Mouse (Mus musculus) left cerebral cortex, adult 18-20 months (tissue): Measurements from ENCODE around the gene Exoc1. TPM values are rescaled to one million over a fixed set of nuclear protein-coding genes. Genes with fewer than 3 reads are reported as not detected.

Experiments used
- DNase-seq, 2 experiments: peaks; one replicate each; pipeline ENCODE4 v3.0.0; 2021 to 2022; ENCODE audit warnings: low spot score in 2 of 2, mixed read lengths in 1 of 2
- total RNA-seq, 2 experiments: library from RNA; stranded (reverse); gene quantifications; 2 replicates each; pipeline ENCODE4 v1.2.3; 2021

Exoc1 gene
- total RNA-seq, 2 experiments from 2014 or later: 54.2 to 60.8 TPM

- DNase-seq: no peak
Observed at GRCm38 (mm10) chr5:76591885-76592284, 62.8 kb downstream of the Exoc1 start.

DNA sequence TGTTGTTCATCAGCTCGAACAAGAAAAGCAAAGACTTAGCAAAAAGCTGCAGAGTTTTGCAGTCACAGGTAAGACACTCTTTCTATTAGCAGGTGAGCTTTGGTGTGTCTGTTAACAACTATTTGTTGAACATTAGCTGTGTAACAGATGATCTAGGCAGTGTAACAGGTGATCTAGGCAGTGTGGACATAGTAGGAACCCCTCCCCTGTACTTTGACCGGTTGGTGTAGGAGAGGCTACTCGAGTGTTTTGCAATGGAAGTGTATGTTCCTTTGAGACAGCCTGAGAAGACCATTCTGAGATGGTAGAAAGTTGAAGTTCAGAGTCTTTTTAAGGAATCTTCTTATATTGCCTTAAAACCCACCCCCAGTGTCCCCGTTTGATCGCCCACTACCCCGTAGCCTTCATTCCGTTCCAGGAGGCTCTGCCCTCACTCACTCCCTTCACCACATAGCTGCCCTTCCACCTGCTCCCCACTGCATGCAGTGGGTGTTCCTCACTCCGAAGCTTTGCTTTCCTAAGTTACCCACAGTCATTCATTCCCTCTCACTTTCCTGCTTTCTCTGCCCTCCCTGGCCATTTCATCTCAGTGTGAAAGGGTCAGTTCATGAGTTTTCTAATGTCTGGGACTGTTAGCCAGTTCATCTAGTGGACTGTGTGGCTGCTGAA is 80.7 kb downstream of the Exoc1 start:
- no peak for DNase-seq

DNA sequence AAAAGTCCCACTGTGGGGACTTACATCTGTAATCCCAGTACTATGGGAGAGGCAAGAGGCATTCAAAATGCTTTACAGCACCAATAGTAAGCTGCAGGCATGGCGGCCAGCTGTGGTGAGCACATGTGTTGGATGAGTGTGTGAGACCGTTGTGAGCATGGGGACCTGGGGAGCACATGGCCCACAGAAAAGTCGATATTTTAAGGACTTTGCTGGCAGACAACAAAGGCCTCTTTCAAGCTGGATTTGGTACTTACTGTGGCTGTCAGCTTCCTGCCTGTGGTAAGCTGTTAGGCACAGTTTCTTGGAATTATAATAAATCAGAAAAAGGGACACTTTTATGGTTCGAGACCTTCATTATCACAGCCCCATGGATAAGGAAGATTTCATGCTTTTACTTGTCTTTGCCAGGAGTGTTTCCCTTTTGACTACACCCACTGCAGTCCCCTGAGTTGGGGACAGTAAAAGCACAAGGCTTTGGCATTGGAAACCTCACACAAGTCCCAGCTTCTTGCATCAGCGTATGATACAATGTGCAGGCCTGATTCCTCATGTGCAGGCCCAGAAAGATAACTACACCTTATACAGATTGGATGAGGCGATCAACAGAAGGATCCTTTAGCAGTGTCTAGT is 83.9 kb downstream of the Exoc1 start:
- no peak for DNase-seq

- DNase-seq: no peak
Observed at GRCm38 (mm10) chr5:76615276-76615675, 86.2 kb downstream of the Exoc1 start.

DNA sequence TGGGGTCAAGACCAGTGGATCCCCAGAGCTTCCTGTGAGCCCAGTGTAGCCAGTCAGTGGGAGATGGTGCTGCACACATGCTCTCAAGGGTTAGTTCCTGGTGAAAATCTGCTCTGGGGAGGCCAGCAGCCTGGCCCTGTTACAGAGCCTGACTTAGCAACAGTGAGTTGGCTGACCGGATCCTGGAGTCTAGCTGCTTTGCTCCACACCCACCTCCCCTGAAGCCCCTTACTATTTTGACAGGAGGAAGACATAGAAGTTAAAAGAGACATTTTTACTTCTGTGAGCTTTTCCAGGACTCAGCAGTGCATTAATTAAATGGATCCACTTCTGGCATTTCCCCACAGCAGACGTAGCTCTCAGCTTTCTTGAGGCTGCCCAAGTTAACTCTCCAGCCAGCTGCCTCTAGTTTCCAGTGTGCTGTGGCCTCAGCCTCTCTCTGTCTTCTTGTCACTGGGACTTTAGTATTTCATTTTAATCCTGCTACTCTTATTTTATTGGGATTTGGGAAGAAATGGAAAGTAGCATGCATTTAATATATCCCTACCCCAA is 87.2 kb downstream of the Exoc1 start:
- no peak for DNase-seq

- no peak for DNase-seq
Observed at GRCm38 (mm10) chr5:76618750-76619149, 89.6 kb downstream of the Exoc1 start.

Other genes starting within 250 kb of the Exoc1 start
- gene Clock, start 224.5 kb upstream of the Exoc1 start, total RNA-seq: 10 to 100 TPM; 55.2 to 55.7 TPM
- gene Pdcl2, start 198.2 kb upstream of the Exoc1 start, total RNA-seq: not detected
- not detected for gene Nmu, start 165.5 kb upstream of the Exoc1 start, total RNA-seq
- not detected for gene Gm7271, start 45.3 kb upstream of the Exoc1 start, total RNA-seq
- gene Cep135, start 59.4 kb downstream of the Exoc1 start, total RNA-seq: 1 to 10 TPM; 5.4 to 7.2 TPM
- 10 to 100 TPM; 49.9 to 57.4 TPM for gene C530008M17Rik, start 127.2 kb downstream of the Exoc1 start, total RNA-seq